Mouse (Mus musculus) ES-E14 (cell line): ENCODE measurements at regions not wholly inside any gene's neighbourhood (a gene's known extent, or its start where the extent isn't known, plus 50 kb on each side); places are given as distances from the start of the nearest gene placed in this dataset.

Source experiments
- DNase-seq: peaks from one replicate; pipeline ENCODE4 v3.0.0-alpha.2; 2013; ENCODE audit warnings: low read depth, low spot score
- H3K27ac ChIP-seq: 2 replicates; pipeline ENCODE4 v1.5.1; 2012; ENCODE audit warnings: low read depth, mild to moderate bottlenecking, low read length, moderate library complexity, mixed read lengths; ENCODE audit not compliant: poor library complexity, insufficient read depth, severe bottlenecking
- H3K36me3 ChIP-seq: 2 replicates; pipeline ENCODE4 v1.6.1; 2012; ENCODE audit warnings: mild to moderate bottlenecking, low read length, moderate library complexity, mixed read lengths; ENCODE audit not compliant: control insufficient read depth, poor library complexity, insufficient read depth, severe bottlenecking
- H3K4me1 ChIP-seq, 2 experiments: fragments of 150-350 bp in 1 of 2; sonication (generic) in 1 of 2; 2 replicates each; pipeline ENCODE4 v1.6.1; 2012; ENCODE audit warnings: low read length in 2 of 2, mild to moderate bottlenecking in 1 of 2, mixed read lengths in 1 of 2; ENCODE audit not compliant: control insufficient read depth in 2 of 2, insufficient read depth in 2 of 2, poor library complexity in 1 of 2
- H3K4me3 ChIP-seq, 2 experiments: fragments of 150-350 bp in 1 of 2; sonication (generic) in 1 of 2; 2 replicates each; pipeline ENCODE4 v1.5.1; 2012; ENCODE audit warnings: low read length in 2 of 2, low read depth in 1 of 2, mild to moderate bottlenecking in 1 of 2, mixed read lengths in 1 of 2; ENCODE audit not compliant: insufficient read depth in 1 of 2, poor library complexity in 1 of 2, severe bottlenecking in 1 of 2
- H3K9ac ChIP-seq: 2 replicates; pipeline ENCODE4 v1.6.1; 2012; ENCODE audit warnings: low read depth, mild to moderate bottlenecking, low read length, mixed read lengths; ENCODE audit not compliant: poor library complexity, insufficient read depth, severe bottlenecking
- H3K9me3 ChIP-seq: fragments of 150-350 bp; sonication (generic); 2 replicates; pipeline ENCODE4 v1.6.1; 2012; ENCODE audit warnings: low read depth, mild to moderate bottlenecking, low read length; ENCODE audit not compliant: control insufficient read depth, insufficient read depth
- CHD2 ChIP-seq: IDR thresholded peaks from 2 replicates; pipeline ENCODE4 v1.6.1; 2014; ENCODE audit warnings: mild to moderate bottlenecking, low read depth, low read length, inconsistent platforms
- HCFC1 ChIP-seq: IDR thresholded peaks from 2 replicates; pipeline ENCODE4 v1.6.1; 2012; ENCODE audit warnings: low read length, inconsistent platforms, borderline replicate concordance; ENCODE audit not compliant: insufficient read depth
- MAFK ChIP-seq: IDR thresholded peaks from 2 replicates; pipeline ENCODE4 v1.6.1; 2014; ENCODE audit warnings: mild to moderate bottlenecking, low read depth, low read length, inconsistent platforms; ENCODE audit not compliant: insufficient read depth
- ZC3H11A ChIP-seq: IDR thresholded peaks from 2 replicates; pipeline ENCODE4 v1.6.1; 2012; ENCODE audit warnings: low read depth, mild to moderate bottlenecking, inconsistent platforms, low read length, borderline replicate concordance
- ZNF384 ChIP-seq: IDR thresholded peaks from 2 replicates; pipeline ENCODE4 v1.6.1; 2012; ENCODE audit warnings: low read depth, low read length, inconsistent platforms
- in situ Hi-C, 2 experiments: fragments of 600-800 bp; cut with MboI; formaldehyde crosslinking; loops; one replicate each; pipeline ENCODE4 v1.15.1; 2025; ENCODE audit warnings: low sequenced_read_pairs in 2 of 2, inconsistent platforms in 1 of 2; ENCODE audit not compliant: unreplicated experiment in 2 of 2

DNA sequence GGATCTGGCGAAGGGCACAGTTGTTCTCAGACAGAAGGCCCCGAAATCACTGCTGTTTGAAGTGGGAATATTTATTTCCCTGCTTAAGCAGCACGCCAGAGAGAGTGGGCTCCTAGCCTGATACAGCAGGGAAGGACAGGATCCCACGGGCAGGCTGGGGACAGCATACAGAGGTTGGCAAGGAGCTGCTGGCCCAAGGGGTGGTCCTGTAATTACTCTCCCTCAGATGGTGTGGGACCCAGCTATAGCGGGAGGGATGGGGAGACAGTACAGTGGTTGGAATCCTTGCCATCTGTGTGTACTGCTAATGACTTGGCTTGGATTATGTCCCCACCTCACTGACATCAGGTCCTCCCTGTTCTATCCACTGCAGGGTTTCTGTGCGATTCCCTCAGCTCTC, 235.4 kb upstream of the 4931429L15Rik start:
- in situ Hi-C loops: no loop called here

DNA sequence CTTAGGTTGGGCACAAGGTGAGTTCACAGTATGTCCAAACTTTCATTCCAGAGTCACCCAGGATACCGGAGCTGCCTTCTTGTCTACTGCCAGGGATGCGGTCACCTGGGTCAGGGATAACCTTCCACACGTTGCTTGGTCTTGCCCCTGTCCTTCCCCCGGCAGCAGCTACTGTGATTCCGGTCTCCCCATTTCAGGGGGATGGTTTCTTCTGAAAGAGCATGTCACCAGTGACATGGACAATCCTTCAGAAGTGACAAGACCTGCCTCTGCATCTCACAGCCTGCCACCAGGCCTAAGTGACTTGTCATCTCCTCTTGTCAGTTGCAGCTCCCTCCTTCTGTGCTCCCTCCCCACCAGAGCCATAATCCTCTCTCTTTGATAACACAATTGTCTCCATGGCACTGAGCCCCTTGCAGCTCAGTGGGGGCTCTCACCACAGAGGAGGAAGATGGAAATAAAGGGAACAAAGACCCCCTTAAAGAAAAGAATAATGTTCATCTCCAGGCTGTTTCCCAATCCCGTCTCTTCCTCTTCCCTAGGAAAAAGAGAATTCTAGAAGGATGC, 234.9 kb upstream of the 4931429L15Rik start:
- Histone ChIP-seq H3K4me1 (no peaks in the 10 kb centered on the region), H3K4me3 (no peak overlapping the region), H3K27ac (no peak overlapping the region), H3K9ac (no peak overlapping the region), H3K36me3 (no peaks in the 10 kb centered on the region), H3K9me3 (no peaks in the 10 kb centered on the region)
- in situ Hi-C loops: no loop called here
- TF ChIP-seq ZC3H11A: no peak
- no peak for TF ChIP-seq CHD2
- TF ChIP-seq MAFK: no peak
- no peak for DNase-seq

More for the DNA sequence above, 235.4 kb upstream of the 4931429L15Rik start:
- DNase-seq: no peak
- Histone ChIP-seq H3K4me3 (no peak overlapping the region), H3K4me1 (no peaks in the 10 kb centered on the region), H3K27ac (no peak overlapping the region), H3K9me3 (no peaks in the 10 kb centered on the region), H3K9ac (no peak overlapping the region), H3K36me3 (no peaks in the 10 kb centered on the region)
- TF ChIP-seq HCFC1: no peak
- no peak for TF ChIP-seq ZC3H11A
- no peak for TF ChIP-seq ZNF384
- TF ChIP-seq MAFK: no peak
- no peak for TF ChIP-seq CHD2

DNA sequence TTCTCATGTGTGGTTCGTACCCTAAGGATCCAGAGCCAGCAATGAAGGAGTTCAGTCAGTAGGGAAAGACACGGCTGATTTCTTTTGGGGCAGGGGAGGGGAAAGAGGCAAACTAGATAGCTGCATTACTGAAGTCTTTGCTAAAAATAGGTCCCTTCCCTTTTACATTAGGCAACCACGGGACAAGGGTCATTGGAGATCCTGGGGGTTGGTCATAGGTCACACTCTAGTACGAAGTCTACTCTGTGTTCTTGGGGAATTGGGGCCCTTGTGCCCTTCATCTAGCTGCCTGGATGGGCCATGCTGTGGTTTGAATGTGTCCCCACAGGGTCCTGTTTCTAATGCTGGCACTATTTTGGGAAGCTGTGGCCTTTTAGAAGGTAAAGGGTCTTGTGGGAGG, 229.6 kb upstream of the 4931429L15Rik start:
- DNase-seq: no peak
- no peaks in the 10 kb centered on the region for H3K4me1 ChIP-seq
- no peak overlapping the region for H3K9ac ChIP-seq
- H3K27ac ChIP-seq: no peak overlapping the region
- no peaks in the 10 kb centered on the region for H3K9me3 ChIP-seq
- TF ChIP-seq MAFK (no peak), HCFC1 (no peak), CHD2 (no peak), ZC3H11A (no peak), ZNF384 (no peak)
- no peaks in the 10 kb centered on the region for H3K36me3 ChIP-seq
- in situ Hi-C loops: no loop called here
- no peak overlapping the region for H3K4me3 ChIP-seq

DNA sequence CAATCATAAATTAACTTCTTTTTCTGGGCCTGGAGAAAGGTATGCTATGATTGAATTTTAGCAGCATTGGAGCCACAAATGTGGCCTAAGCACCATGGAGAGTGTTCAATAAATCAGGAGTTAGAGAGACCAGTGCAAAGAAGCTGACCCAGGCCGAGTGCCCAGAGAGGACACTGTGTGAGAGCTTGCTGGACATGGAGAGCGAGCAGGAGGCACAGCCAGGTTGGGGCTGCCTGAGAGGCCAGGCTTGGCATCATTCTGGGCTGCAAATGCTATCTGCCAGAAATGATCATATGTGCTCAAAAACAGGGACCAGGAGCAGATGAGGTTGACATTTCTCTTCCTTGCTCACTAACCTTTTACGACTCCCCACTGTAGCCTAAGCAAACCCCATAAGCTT, 224.5 kb upstream of the 4931429L15Rik start:
- H3K36me3 ChIP-seq: no peaks in the 10 kb centered on the region
- H3K9ac ChIP-seq: no peak overlapping the region
- DNase-seq: no peak
- TF ChIP-seq ZNF384 (no peak), ZC3H11A (no peak), HCFC1 (no peak), MAFK (no peak), CHD2 (no peak)
- H3K27ac ChIP-seq: no peak overlapping the region
- no peaks in the 10 kb centered on the region for H3K4me1 ChIP-seq
- in situ Hi-C loops: no loop called here
- H3K4me3 ChIP-seq: no peak overlapping the region
- no peaks in the 10 kb centered on the region for H3K9me3 ChIP-seq

DNA sequence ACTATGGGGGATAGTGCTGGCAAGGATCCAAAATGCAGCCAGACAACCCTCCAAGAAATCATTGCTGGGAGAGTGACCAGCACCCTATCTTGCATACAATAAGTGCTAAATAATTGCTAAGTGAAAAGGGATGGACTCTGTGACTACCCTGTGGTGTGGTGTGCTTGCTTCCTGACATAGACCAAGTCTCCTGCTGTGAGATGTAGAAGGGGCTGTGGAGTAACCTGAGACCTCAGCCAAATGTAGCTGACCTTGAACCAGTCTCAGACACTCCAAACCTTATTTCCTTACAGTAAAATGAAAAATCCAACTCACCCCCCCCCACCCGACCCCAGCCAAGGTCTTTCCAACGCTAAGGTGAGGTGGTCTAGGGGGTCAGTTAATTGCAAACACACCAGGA, 221.2 kb upstream of the 4931429L15Rik start:
- no peak for TF ChIP-seq MAFK
- TF ChIP-seq CHD2: no peak
- TF ChIP-seq ZC3H11A: no peak
- no peak for TF ChIP-seq ZNF384
- TF ChIP-seq HCFC1: no peak
- in situ Hi-C loops: no loop called here

More for the DNA sequence above, 221.2 kb upstream of the 4931429L15Rik start:
- H3K27ac ChIP-seq: no peak overlapping the region
- H3K4me3 ChIP-seq: no peak overlapping the region
- no peaks in the 10 kb centered on the region for H3K9me3 ChIP-seq
- peaks cover 0 to 3% of the 10 kb centered on the region in 2 experiments; a peak in 1 of 4 replicates for H3K4me1 ChIP-seq
- H3K36me3 ChIP-seq: no peaks in the 10 kb centered on the region
- H3K9ac ChIP-seq: no peak overlapping the region
- DNase-seq: no peak
